Mouse (Mus musculus) C2C12 (cell line): ENCODE results near the gene Hspbap1. TPM values are rescaled to one million over a fixed set of nuclear protein-coding genes. Genes with fewer than 3 reads are reported as not detected.

Experiments used
- H3K27me3 ChIP-seq: one replicate; pipeline ENCODE4 v1.6.1; 2011; ENCODE audit not compliant: control insufficient read depth, insufficient read depth, insufficient read length
- H3K36me3 ChIP-seq: one replicate; pipeline ENCODE4 v1.6.1; 2011; ENCODE audit not compliant: control insufficient read depth, insufficient read depth
- H3K4me3 ChIP-seq: one replicate; pipeline ENCODE4 v1.5.1; 2011; ENCODE audit warnings: mild to moderate bottlenecking, control low read depth; ENCODE audit not compliant: poor library complexity, insufficient read depth, severe bottlenecking
- H3K79me2 ChIP-seq: one replicate; pipeline ENCODE4 v1.6.1; 2011; ENCODE audit not compliant: control insufficient read depth, insufficient read depth
- H3K79me3 ChIP-seq: one replicate; pipeline ENCODE4 v1.6.1; 2011; ENCODE audit warnings: low read depth, control low read depth
- H3ac ChIP-seq: one replicate; pipeline ENCODE3; 2011; ENCODE audit warnings: low read depth; ENCODE audit not compliant: control insufficient read depth, insufficient read length
- CEBPB ChIP-seq: IDR thresholded peaks from one replicate; pipeline ENCODE4 v1.6.1; 2011; ENCODE audit warnings: low read depth, mild to moderate bottlenecking, control low read depth, moderate library complexity
- CTCF ChIP-seq: IDR thresholded peaks from one replicate; pipeline ENCODE4 v1.5.1; 2011; ENCODE audit not compliant: control insufficient read depth, insufficient read depth, insufficient read length
- FOSL1 ChIP-seq: IDR thresholded peaks from one replicate; pipeline ENCODE4 v1.8.0; 2011; ENCODE audit warnings: mild to moderate bottlenecking, low read length; ENCODE audit not compliant: poor library complexity, insufficient read depth, severe bottlenecking
- MAX ChIP-seq: IDR thresholded peaks from one replicate; pipeline ENCODE4 v1.6.1; 2011; ENCODE audit warnings: mild to moderate bottlenecking, control low read depth
- MYOD1 ChIP-seq: IDR thresholded peaks from one replicate; pipeline ENCODE4 v1.6.1; 2011; ENCODE audit warnings: low read depth; ENCODE audit not compliant: control insufficient read depth, insufficient read length
- MYOG ChIP-seq: IDR thresholded peaks from one replicate; pipeline ENCODE4 v1.6.1; 2011; ENCODE audit not compliant: control insufficient read depth, insufficient read length; ENCODE audit errors: extremely low read depth
- USF1 ChIP-seq: IDR thresholded peaks from one replicate; pipeline ENCODE4 v1.6.1; 2011; ENCODE audit warnings: low read depth, mild to moderate bottlenecking, control low read depth, moderate library complexity
- polyA plus RNA-seq: library from polyadenylated mRNA; unstranded; fragments of >200 nt; fragmentation: generic; extraction: Trizol; gene quantifications from one replicate; pipeline ENCODE4 v1.2.1, GENCODE M21; 2012; ENCODE audit warnings: missing spikeins

Hspbap1 gene
- polyA plus RNA-seq, 1 experiment, result 10.6 TPM

- Histone ChIP-seq H3K79me3 (peaks cover 14% of the 10 kb centered on the region), H3K4me3 (no peak overlapping the region), H3K27me3 (no peaks in the 10 kb centered on the region), H3ac (no peak overlapping the region), H3K79me2 (peaks cover 41% of the 10 kb centered on the region), H3K36me3 (peaks cover 3% of the 10 kb centered on the region)
- TF ChIP-seq USF1, result no peak
- TF ChIP-seq CTCF, result no peak
- no peak for TF ChIP-seq MYOD1
- TF ChIP-seq CEBPB, result no peak
- no peak for TF ChIP-seq MYOG
- no peak for TF ChIP-seq MAX
- no peak for TF ChIP-seq FOSL1
Measured at GRCm38 (mm10) chr16:35782451-35783206, 12.5 kb downstream of the Hspbap1 start.

DNA sequence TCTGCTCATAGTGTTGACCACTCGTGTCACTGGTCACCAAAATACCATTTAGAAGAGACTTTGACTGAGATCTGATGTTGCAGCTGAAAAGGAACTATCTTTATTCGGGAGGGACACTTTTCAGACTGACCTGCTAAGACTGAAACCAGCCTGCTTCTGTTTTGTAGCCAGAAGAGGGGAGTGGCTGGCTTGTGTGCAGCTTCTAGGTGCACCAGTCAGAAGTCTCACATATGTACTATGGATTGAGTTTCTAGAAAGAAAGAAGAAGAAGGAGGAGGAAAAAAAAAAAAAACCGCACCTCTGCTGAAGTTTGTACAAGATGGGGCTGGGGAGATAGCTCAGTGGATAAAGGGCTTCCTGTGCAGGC lies 13.0 kb downstream of the Hspbap1 start:
- H3K79me2 ChIP-seq, result peaks cover 36% of the 10 kb centered on the region
- peaks cover 14% of the 10 kb centered on the region for H3K79me3 ChIP-seq
- H3K36me3 ChIP-seq, result peaks cover 3% of the 10 kb centered on the region
- H3K4me3 ChIP-seq, result no peak overlapping the region
- TF ChIP-seq CEBPB (no peak), MYOD1 (no peak), CTCF (no peak), FOSL1 (no peak), USF1 (no peak), MYOG (no peak), MAX (no peak)
- no peaks in the 10 kb centered on the region for H3K27me3 ChIP-seq
- H3ac ChIP-seq, result no peak overlapping the region

GRCm38 (mm10) chr16:35784134-35784725 lies 14.1 kb downstream of the Hspbap1 start:
- Histone ChIP-seq H3K79me3 (peaks cover 10% of the 10 kb centered on the region), H3K4me3 (no peak overlapping the region), H3K36me3 (peaks cover 3% of the 10 kb centered on the region), H3ac (no peak overlapping the region), H3K79me2 (peaks cover 36% of the 10 kb centered on the region), H3K27me3 (no peaks in the 10 kb centered on the region)
- no peak for TF ChIP-seq FOSL1
- no peak for TF ChIP-seq MAX
- no peak for TF ChIP-seq MYOG
- no peak for TF ChIP-seq CTCF
- TF ChIP-seq USF1, result no peak
- no peak for TF ChIP-seq CEBPB

- H3K36me3 ChIP-seq, result peaks cover 3% of the 10 kb centered on the region
- H3K79me3 ChIP-seq, result peaks cover 3% of the 10 kb centered on the region
- peaks cover 25% of the 10 kb centered on the region for H3K79me2 ChIP-seq
- no peak overlapping the region for H3ac ChIP-seq
- no peak overlapping the region for H3K4me3 ChIP-seq
- no peaks in the 10 kb centered on the region for H3K27me3 ChIP-seq
- TF ChIP-seq MYOD1 (no peak), CTCF (no peak), CEBPB (no peak), FOSL1 (no peak), MYOG (no peak), MAX (no peak), USF1 (no peak)
Measured at GRCm38 (mm10) chr16:35787163-35787562, 17.0 kb downstream of the Hspbap1 start.

- no peak for TF ChIP-seq USF1
- TF ChIP-seq MYOD1, result no peak
- TF ChIP-seq MYOG, result no peak
- no peak for TF ChIP-seq FOSL1
- TF ChIP-seq CTCF, result no peak
- no peak for TF ChIP-seq CEBPB
- no peak for TF ChIP-seq MAX
- Histone ChIP-seq H3K36me3 (peaks cover 3% of the 10 kb centered on the region), H3K79me2 (peaks cover 20% of the 10 kb centered on the region), H3K4me3 (no peak overlapping the region), H3ac (no peak overlapping the region), H3K27me3 (no peaks in the 10 kb centered on the region), H3K79me3 (peaks cover 1% of the 10 kb centered on the region)
Measured at GRCm38 (mm10) chr16:35787568-35788189, 17.5 kb downstream of the Hspbap1 start.

GRCm38 (mm10) chr16:35788330-35788729 lies 18.2 kb downstream of the Hspbap1 start:
- peaks cover 1% of the 10 kb centered on the region for H3K79me3 ChIP-seq
- no peak overlapping the region for H3K4me3 ChIP-seq
- TF ChIP-seq CEBPB (no peak), MYOG (no peak), MYOD1 (no peak), MAX (no peak), FOSL1 (no peak), USF1 (no peak)
- no peak overlapping the region for H3ac ChIP-seq
- peaks cover 3% of the 10 kb centered on the region for H3K36me3 ChIP-seq
- H3K27me3 ChIP-seq, result no peaks in the 10 kb centered on the region
- peaks cover 13% of the 10 kb centered on the region for H3K79me2 ChIP-seq
